Mouse (Mus musculus): Measurements from ENCODE around the gene Atp13a4.

Gene Atp13a4

DNA sequence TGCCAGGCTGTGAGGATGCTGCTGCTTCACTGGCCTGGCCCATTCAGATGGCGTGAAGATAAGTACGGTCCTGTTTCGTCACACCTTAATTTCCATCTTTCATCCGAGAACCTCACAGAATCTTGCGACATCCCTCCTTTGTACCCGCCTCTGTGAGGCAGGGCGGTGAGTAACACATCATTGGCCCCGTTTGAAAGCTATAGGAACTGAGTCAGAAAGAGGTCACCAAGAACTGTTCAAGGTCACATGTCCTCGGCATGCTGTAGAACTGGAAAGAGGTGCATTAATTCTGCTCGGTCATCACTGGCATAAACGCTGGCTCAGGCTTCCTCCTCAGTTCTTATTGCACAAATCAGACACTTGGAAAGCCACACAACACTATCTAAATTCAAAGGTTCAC, at the start of gene Atp13a4:
Atp13a4 (minus strand) TSS at position 36 of the 400 bp plus-strand sequence.
- DNase-seq (ENCODE audit: low read depth) = peak; percentile 79

DNA sequence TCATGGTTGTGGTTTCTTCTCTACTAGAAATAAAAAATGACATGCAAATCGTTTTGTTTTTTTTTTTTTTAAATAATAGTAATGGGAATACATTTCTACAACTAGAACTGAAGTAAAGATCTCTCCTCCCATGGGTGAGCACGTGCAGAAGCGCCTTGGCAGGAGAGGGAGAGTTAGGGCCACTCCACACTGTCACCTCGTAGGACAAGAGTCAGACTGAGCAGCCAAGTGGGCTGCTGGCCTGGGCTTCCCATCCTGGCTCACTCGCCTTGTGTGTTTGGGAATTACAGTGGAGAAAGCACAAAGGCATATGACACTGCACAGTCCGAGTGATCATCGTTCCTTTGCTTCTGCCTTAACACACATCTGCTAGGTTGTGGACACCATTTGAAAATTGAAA, 47.5 kb upstream of the Atp13a4 start:
- DNase-seq (ENCODE audit: low read depth) = no peak

DNA sequence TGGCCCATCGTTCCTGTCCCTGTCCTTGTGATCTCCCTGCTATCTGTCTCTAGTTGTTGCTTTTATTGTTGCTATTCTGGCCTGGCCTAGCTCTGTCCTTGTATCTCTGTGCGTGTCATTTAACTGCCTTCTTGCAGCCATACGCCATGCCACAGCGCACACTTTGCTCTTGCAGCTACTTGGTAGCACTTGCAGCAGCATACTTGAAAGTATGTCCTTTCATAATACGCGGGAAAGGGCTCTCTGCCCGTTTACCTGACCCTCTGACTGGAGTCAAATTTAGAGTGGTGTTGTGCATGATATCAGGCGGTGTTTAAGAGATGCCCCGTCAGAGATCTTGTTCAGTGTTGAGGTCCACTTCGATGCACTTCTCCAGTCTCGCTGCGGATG, 35.1 kb upstream of the Atp13a4 start:
- peak; percentile 40 for DNase-seq (ENCODE audit: low read depth)

DNA sequence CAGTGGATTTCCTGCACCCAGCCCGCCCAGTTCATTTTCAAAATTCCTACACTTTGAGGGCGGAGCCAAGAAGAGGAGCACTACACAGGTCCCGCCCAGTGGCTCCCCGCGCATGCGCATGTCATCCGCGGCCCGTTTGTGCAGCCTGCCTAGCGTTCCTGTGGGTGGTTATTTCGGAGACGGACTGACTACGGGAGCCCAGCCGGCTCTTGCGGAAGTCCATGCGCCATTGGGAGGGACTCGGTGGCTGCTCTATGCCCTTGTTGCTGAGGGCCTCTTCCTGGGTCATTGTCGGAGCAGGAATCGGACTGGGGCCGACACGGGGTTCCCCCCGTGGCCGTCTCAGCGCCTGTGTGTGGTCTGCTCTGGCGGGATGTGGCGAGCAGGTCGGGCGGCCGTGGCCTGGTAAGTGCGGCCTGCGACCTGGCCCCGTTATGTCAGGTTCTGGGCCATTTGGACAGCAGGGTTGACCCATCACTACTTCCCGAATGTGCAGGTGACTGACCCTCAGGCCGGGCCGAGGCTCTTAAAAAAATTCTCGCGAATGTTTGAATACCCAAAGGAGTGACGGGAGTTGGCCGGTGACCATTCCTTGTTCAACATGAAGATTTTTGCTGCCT, 34.6 kb upstream of the Atp13a4 start, which contains the start of gene Opa1:
Opa1 (plus strand) TSS at position 168 of the 620 bp plus-strand sequence.
- DNase-seq (ENCODE audit: low read depth) = peak; percentile 96

DNA sequence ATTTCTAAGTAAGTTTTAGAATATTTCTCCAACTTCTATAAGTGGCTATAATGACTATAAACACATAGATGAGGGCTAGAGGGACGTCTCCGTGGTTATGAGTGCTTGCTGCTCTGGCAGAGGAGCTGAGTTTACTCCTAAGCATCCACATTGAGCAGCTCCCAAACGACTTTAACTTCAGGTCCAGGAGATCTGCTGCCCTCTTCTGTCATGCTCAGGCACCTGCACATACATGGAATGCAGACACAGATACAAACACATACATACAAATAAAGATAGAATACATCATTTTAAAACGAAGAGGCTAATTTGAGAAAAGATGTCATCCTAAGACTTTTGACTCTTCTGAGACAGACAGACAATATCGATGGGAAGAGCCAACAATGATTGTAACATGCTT, 31.0 kb upstream of the Atp13a4 start:
- peak; percentile 74 for DNase-seq (ENCODE audit: low read depth)

DNA sequence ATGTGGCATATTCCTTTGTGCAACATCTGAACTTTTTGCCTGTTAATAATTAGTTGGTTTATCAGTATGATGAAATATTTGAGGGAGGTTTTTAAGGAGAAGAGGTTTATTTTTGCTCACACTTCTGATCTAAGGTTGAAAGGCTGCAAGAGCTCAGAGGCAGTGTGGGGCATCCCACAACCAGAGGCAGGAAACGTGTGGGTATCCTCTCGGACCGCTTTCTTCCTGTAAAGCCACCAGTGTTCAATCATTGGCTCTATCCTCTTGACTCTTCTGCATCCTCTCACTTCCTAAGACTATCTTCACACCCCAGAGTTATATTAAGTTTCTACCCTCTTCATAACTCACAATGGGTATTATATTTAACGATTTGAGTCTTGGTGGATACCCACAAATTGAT, 29.3 kb upstream of the Atp13a4 start:
- DNase-seq (ENCODE audit: low read depth) = peak; percentile 89

DNA sequence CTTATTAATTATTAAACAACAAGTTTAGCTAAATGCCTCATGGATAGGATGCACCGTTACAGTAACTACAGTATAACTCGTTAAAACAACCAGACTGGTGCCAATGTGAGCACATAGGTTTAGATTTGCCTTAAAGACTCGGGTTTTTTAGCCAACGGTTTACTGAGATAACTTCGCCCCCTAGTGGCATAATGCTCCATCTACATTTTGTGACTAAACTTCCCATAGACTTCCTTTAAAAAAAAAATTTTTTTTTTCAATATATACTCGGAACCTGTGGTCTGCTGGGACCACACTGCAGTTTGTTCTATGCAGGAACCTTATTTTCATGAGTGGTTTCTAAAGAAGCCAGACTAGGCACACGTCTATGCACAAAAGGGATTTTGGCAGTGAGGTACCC, 16.2 kb upstream of the Atp13a4 start:
- peak; percentile 74 for DNase-seq (ENCODE audit: low read depth)

GRCm38 (mm10) chr16:29560454-29560853, 15.8 kb upstream of the Atp13a4 start:
- DNase-seq (ENCODE audit: low read depth) = no peak

DNA sequence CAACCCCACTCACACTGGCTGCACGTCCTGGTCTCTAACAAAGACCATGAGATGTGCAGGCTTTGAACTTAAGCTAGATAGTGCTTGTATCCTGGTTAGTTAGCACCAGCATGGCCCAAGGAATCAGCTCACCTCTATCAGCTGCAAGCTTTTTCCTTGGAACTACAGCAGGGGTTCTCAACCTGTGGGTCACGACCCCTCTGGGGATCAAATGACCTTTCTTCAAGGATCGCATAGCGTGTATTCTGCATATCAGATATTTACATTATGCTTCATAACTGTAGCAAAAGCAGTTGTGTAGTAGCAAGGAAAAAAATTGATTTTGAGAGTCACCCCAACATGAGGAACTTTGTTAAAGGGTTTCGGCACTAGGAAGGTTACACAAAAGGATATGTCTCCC, 15.0 kb upstream of the Atp13a4 start:
- DNase-seq (ENCODE audit: low read depth) = no peak

GRCm38 (mm10) chr16:29541261-29541683, 3.4 kb downstream of the Atp13a4 start:
- DNase-seq (ENCODE audit: low read depth) = no peak

DNA sequence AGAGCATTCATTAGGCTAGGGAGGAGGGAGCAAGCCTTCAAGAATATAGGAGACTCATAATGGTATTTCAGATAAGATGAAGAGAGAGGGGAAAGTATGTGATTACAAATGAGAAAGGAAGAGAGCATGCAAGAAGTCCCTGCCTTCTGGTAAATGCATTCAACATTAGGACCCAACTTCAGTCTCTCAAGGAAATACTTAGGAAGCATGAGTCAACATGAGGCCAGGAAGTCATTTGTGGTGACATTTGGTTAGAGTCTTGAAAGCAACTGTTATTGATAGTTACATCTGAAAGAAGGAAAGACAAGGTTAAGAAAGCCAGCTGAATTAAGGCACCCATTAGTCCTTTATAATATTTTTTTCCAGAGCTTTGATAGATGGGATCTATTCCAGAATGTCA, 4.8 kb downstream of the Atp13a4 start:
- DNase-seq (ENCODE audit: low read depth) = peak; percentile 56

GRCm38 (mm10) chr16:29536411-29537204, 8.1 kb downstream of the Atp13a4 start:
- DNase-seq (ENCODE audit: low read depth) = no peak

- no peak for DNase-seq (ENCODE audit: low read depth)
Observed at GRCm38 (mm10) chr16:29535866-29536265, 8.8 kb downstream of the Atp13a4 start.

DNA sequence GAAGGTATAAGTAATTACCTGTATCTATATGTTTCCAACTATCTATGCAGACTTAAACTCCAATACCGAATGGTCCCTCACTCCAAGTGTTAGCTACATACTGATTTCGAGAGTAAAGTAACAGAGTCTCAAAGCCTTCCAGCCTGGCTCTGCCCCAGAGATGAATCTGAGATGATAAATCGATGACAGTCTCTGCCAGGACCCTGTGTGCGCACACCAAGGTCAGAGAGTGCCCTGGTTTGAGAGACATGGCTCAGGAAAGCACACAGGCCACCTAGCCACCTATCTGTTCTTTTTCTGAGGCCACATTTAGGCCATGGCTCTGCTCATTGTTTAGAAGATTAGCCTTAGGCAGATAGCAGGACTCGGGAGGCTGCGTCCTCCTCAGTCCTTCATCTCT, 11.0 kb downstream of the Atp13a4 start:
- DNase-seq (ENCODE audit: low read depth) = no peak

DNA sequence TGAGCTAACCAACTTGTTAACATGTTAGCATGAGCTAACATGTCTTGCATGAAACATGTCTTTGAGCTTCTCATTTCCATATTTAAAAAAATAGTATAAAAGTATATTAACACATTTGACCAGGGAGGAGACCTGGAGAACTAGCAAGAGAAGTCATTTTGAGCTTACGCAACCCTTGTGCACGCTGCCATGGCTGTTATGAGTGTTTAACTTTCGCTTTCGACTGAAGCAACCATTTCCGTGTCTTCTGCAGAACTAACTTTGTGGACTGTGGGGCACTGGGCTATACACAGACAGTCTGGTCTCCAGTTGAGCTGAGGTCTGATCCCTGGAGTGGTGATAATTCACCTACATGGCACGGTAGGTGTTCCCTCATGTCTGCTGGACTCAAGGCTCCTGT, 17.6 kb downstream of the Atp13a4 start:
- peak; percentile 58 for DNase-seq (ENCODE audit: low read depth)

DNA sequence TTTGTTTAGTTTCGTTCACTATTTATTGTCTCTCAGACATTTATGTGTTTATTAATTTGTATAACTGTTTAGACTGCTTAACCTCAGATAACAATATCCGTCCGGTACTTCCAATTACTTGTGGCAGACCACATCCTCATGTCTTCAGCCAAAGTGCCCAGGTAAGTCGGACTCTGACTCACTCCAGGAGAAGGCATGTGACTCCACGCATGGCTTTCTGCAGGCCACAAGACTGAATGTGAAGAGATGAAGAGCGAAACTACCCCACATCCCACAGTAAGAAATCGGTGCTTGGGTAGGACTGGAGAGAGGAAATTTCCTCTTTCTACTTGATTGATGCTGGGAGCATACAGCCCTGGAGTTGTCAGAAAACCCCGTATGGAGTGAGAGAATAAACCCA, 18.1 kb downstream of the Atp13a4 start:
- DNase-seq (ENCODE audit: low read depth) = no peak

- DNase-seq (ENCODE audit: low read depth) = peak; percentile 28
Observed at GRCm38 (mm10) chr16:29512495-29512894, 32.2 kb downstream of the Atp13a4 start.

GRCm38 (mm10) chr16:29510743-29511142, 33.9 kb downstream of the Atp13a4 start:
- DNase-seq (ENCODE audit: low read depth) = no peak

DNA sequence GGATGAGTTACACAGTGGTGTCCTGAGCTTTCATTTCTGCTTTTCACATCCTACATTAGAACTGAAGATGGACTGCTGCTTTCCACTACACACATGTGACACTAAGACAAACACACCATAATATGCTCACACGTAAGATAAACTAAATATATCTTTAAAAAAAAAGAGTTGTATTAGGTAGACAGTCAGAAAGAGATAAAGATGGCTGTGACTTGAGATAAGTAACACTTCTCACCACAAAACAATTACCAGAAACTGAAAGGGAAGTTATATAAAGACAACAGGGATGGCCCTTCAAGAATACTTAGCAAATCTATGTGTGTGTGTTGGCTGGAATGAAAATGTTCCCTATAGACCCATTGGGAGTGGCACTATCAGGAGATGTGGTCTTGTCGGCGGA, 34.8 kb downstream of the Atp13a4 start:
- no peak for DNase-seq (ENCODE audit: low read depth)

- DNase-seq (ENCODE audit: low read depth) = no peak
Observed at GRCm38 (mm10) chr16:29504671-29505070, 40.0 kb downstream of the Atp13a4 start.

DNA sequence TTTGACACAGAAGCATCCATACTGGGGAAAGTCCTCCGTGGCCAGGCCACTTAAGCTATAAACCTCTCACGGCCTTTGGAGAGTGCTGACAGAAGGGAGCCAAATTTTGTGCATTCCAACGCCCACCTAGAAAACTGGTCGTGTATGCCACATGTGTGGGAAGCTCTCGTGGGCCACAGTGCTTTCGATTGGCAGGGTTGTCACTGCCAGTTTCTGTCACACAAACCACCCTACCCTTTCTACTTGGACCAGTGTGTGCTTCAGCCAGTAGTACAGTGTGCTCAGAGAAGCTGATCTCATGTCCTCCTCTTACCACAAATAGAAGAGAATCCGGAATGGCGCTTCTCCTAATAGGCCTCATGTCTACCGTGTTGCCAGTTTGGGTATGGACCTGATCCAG, 40.5 kb downstream of the Atp13a4 start:
- no peak for DNase-seq (ENCODE audit: low read depth)

DNA sequence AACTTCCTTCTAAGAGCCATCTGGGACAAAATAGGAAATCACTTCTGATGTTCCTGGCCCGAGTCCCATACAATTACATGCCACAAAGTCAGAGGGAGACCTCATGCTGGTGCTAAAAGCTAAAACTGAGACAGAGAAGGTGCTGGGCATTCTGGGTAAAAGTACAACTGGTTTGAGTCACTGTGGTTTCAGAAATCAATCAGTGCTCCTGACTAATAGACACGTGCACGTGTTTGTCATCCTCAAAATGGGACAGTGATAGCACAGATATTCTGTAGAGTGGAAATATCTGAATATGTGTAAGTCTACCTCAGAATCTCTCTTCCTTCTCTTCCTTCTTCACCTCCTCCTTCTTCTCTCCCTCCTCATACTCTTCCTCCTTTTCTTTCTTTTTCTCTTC, 53.6 kb downstream of the Atp13a4 start:
- no peak for DNase-seq (ENCODE audit: low read depth)

- DNase-seq (ENCODE audit: low read depth) = no peak
Observed at GRCm38 (mm10) chr16:29481439-29481838, 63.2 kb downstream of the Atp13a4 start.

- DNase-seq (ENCODE audit: low read depth) = no peak
Observed at GRCm38 (mm10) chr16:29480396-29480795, 64.3 kb downstream of the Atp13a4 start.
